Mouse (Mus musculus): ENCODE data around the gene Dbp.

GRCm38 (mm10) chr7:45748110-45748509 is 43.2 kb downstream of the Dbp start:
- TF ChIP-seq CTCF (IDR thresholded peaks at IDR 0.05; ENCODE audit: control insufficient read depth, insufficient read depth, insufficient read length): no peak
- no peak for TF ChIP-seq USF1 (IDR thresholded peaks at IDR 0.05; ENCODE audit: low read depth)
- TF ChIP-seq MAX (IDR thresholded peaks at IDR 0.05): no peak
- no peak for TF ChIP-seq MYOG (IDR thresholded peaks at IDR 0.05; ENCODE audit: control insufficient read depth, extremely low read depth, insufficient read length)

Measured in C2C12 (cell line).